Mouse (Mus musculus) bone marrow macrophage, adult 2 months (primary cell): ENCODE measurements around the gene Dqx1.

Experiments used
- CTCF ChIP-seq: IDR thresholded peaks from 2 replicates; pipeline ENCODE4 v1.5.1; 2012; ENCODE audit warnings: low read depth, mild to moderate bottlenecking, low read length, moderate library complexity
- POLR2A ChIP-seq: IDR thresholded peaks from 2 replicates; pipeline ENCODE4 v1.6.1; 2012; ENCODE audit warnings: mild to moderate bottlenecking, low read depth, low read length, borderline replicate concordance

DNA sequence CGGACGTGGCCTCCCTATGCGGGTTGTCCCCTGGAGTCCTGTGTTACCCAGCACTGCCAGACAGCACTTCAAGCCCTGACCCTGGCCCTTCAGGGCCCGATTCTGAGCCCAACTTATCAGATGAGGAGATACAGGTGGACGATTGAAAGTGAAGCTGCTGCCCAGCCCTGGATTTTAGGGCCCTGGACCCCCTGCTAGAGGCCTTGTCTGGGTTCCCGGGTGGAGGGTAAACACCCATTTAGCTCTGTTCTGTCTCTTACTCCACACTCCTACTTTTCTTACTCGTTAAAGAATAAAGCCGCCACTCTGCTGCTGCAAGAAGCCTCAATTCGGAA lies 30.2 kb downstream of the Dqx1 start:
- TF ChIP-seq CTCF (no peak), POLR2A (no peak)
